Mouse (Mus musculus) bone marrow macrophage, adult 2 months (primary cell): ENCODE results near the gene Foxs1. TPM values are rescaled to one million over a fixed set of nuclear protein-coding genes. Genes with fewer than 3 reads are reported as not detected.

ENCODE experiments used
- H3K27ac ChIP-seq: 2 replicates; pipeline ENCODE4 v1.5.1; 2012; ENCODE audit warnings: low read depth, low read length; ENCODE audit not compliant: insufficient read depth
- H3K4me1 ChIP-seq: 2 replicates; pipeline ENCODE4 v1.6.1; 2012; ENCODE audit warnings: low read length; ENCODE audit not compliant: control insufficient read depth, insufficient read depth
- H3K4me3 ChIP-seq: 2 replicates; pipeline ENCODE4 v1.5.1; 2012; ENCODE audit warnings: mild to moderate bottlenecking, low read length, moderate library complexity; ENCODE audit not compliant: insufficient read depth
- CTCF ChIP-seq: IDR thresholded peaks from 2 replicates; pipeline ENCODE4 v1.5.1; 2012; ENCODE audit warnings: low read depth, mild to moderate bottlenecking, low read length, moderate library complexity
- POLR2A ChIP-seq: IDR thresholded peaks from 2 replicates; pipeline ENCODE4 v1.6.1; 2012; ENCODE audit warnings: mild to moderate bottlenecking, low read depth, low read length, borderline replicate concordance
- polyA plus RNA-seq: library from polyadenylated mRNA; stranded (reverse); fragments of >200 nt; gene quantifications from 2 replicates; pipeline ENCODE4 v1.2.4, GENCODE M21; 2012; ENCODE audit not compliant: missing spikeins, insufficient read depth, insufficient read length

The Foxs1 gene
- not detected in 2 replicates for polyA plus RNA-seq

DNA sequence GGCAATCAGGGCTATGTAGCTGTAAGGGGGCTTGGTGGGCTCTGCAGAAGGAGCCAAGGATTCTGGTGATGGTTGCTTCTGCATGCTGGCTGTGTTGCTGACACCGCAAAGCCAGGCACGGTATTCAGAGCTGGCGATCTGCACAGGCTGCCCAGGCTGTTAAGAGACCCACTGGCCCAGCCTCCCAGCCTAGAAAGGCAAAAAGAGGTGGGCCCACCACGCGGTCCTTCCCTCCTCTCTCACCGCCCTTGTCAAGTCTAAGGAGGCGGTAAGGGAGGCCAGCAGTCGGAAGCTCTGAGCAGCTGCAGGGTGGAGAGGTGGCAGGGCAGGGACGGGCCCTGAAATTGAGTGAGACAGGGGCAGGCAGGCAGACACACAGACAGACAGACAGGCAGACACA lies at the start of gene Foxs1:
Foxs1 (minus strand) TSS at position 161 of the 400 bp plus-strand sequence.
- Histone ChIP-seq H3K4me1 (peaks cover 34% of the 10 kb centered on the region), H3K4me3 (no peak within 1 kb of the TSS), H3K27ac (no peak within 1 kb of the TSS)
- TF ChIP-seq POLR2A, result no peak
- TF ChIP-seq CTCF, result no peak

DNA sequence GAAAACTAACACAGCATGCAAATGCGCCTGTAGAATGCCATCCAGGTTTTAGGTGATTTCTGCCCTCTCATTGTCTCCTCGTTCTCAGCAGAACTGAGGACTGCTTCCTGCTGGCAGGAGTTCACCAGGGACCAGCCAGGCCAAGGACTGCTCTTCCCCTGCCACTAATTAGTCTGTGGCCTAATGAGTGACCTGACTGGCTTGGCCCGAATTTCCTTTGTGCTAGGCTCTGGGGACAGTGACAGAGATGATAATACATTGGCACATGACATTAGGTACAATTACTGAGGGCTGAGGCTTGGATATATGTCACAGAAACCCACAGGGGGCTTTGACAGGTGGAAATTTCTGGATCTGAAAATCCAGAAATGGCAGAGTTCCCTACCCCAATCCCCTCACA lies 44.0 kb upstream of the Foxs1 start:
- H3K27ac ChIP-seq, result no peak overlapping the region
- TF ChIP-seq CTCF, result no peak
- no peak for TF ChIP-seq POLR2A
- H3K4me3 ChIP-seq, result no peak overlapping the region
- H3K4me1 ChIP-seq, result no peaks in the 10 kb centered on the region

DNA sequence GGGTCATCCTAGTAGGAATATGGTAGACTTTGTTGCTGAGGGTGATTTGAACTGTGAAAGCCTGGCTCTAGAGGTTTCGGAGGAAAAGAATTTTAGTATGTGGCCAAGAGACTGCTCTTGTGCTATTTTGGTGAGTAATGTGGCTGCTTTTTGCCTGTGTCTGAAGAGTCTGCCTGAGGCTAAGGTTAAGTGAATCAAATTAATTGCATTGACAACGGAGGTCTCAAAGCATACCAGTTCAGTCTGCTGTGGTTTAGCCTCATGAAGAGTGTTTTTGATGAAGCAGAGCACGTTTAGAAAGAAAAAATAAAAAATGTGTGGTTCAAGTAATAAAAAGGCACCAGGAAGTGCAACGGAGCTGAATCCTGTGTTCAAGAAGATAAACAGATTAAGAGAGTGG lies 32.5 kb upstream of the Foxs1 start:
- H3K4me1 ChIP-seq, result no peaks in the 10 kb centered on the region
- no peak for TF ChIP-seq CTCF
- no peak for TF ChIP-seq POLR2A
- H3K27ac ChIP-seq, result no peak overlapping the region
- H3K4me3 ChIP-seq, result no peak overlapping the region

DNA sequence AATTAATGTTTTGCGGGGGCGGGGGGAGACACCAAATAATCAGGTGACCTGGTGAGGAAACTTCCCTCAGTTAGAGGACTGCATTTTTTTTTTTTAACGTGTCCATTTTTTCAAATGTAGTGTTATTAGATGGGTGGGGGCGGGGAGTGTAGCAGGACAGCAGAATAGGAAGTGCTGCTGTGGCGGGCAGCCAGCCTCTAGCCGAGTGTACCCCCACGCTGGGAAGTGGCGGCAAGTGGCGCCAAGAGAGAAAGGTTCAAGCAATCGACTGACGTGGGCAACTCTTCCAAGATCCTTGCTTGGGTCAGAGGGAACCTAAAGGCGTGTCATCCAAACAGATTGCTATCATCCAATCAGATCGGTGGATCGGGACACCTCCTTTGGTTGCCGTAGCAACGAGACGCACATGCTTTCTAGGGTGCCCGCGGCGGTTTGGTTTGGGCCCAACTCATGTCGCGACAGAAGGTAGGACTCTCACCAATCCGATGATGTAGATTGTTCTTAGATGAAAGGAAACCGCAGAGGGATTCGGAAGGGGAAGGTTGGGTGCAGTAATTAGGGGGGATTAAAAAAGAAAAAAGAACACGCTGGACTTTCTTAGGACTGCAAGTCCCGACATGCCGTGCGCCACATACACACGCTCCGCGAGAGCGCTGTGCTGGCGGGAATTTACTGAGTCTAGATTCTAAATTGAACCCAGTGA lies 29.2 kb upstream of the Foxs1 start, which contains the start of gene Ttll9:
Ttll9 (plus strand) TSS at position 395 of the 703 bp plus-strand sequence.
- Histone ChIP-seq H3K4me1 (no peaks in the 10 kb centered on the region), H3K27ac (peak within 1 kb of the TSS; percentile 32; the same call in 1 of the 2 replicates), H3K4me3 (peak within 1 kb of the TSS; percentile 76)
- TF ChIP-seq POLR2A (no peak), CTCF (no peak)

DNA sequence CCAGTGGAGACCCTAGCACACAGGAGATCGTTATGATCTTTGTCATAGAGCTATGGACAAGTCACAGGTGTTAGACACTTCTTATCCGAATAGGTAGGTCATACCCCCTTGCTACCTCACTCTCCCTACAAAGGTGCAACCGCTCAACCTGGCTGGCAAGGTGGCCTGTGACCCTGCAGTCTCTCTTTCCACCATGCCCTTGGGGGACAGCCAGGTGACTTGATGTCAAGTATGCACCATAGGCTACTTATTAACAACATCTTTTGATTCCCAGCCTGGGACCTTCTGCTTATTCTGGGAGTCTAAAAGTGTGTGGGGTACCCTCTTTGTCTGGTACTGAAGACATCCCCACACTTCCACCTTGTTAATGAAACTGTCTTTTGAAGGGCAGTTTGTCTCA lies 25.1 kb upstream of the Foxs1 start:
- Histone ChIP-seq H3K4me1 (no peaks in the 10 kb centered on the region), H3K27ac (no peak overlapping the region), H3K4me3 (no peak overlapping the region)
- no peak for TF ChIP-seq POLR2A
- TF ChIP-seq CTCF, result no peak

DNA sequence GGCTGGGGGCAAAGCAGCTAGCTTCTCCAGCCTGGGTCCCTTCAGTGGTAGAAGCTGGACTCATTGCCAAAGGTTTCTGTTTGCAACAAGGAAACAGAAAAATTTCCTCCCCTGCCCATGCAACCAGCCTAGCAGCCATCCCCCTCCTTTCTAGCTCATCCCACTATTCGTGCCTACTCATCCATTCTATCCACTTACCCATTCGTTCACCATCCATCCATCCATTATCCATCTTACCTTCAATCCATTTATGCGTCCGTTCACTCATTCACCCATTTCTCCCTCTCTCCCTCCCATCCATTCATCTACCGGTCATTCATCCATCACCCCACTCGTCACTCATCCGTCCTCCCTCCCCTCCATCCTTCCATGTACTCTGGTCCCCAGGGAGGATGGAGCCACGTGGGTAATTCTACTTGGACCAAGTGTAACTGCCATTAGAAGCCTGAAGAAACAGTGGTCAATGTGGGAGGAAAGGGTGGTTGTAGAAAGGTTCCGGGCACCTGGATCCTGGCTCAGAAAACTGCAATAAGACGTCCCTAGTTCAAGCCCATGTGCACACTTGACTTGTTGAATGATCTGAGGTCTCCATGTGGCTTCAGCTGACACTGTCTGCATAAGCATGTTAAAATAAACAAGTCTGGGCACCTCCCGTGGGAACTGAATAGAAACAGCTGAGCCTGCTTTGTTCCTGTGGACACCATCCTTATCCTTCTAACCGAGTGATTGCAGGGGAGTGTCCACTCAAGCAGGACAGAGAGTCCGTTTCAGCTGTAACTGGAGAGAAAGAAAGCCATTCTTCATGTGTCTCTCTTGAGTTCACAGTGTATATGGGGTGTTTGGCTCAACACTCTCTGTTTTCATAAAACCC lies 19.1 kb upstream of the Foxs1 start:
- peak overlapping the region; percentile 54 for H3K4me3 ChIP-seq
- no peaks in the 10 kb centered on the region for H3K4me1 ChIP-seq
- TF ChIP-seq CTCF (no peak), POLR2A (no peak)
- no peak overlapping the region for H3K27ac ChIP-seq

DNA sequence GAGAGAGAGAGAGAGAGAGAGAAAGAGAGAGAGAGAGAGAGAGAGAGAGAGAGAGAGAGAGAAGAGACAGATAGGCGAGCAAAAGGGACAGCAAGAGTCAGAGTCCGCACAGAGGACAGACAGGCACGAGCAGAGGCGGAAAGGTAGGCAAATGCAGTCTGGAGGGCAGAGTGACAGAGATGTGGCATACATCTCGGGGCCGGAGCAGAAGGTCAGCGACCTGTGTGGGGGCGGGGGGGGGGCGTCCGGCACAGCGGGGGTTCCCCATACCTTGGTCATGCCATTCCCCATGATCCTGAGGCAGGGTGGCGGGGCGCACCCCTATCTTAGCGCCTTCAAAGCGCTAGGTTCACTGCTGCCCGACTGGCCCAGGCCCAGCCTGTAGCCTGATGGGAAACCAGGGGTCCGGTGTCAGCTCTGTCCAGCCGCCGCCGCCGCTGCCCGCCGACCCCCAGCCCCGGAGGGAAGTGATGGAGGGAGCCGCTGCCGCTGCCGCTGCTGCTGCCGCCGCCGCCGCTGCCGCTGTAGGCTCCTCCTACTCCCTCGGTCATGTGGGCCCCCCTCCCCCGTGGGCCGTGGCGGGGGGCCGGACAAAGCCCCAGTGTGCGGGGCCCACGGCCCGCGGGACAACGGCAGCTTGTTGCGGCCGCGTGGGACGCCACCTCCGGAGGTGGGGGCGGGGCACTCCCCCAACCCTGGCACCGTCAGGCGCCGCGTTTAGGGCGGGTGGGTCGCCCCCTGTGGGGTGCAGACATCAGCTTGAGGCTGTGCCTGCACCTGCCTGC lies 18.2 kb upstream of the Foxs1 start, which contains the start of gene Dusp15:
Dusp15 (minus strand) TSS at position 634 of the 785 bp plus-strand sequence.
- no peak within 1 kb of the TSS for H3K27ac ChIP-seq
- peak within 1 kb of the TSS; percentile 54 for H3K4me3 ChIP-seq
- H3K4me1 ChIP-seq, result no peaks in the 10 kb centered on the region
- no peak for TF ChIP-seq CTCF
- TF ChIP-seq POLR2A, result no peak

DNA sequence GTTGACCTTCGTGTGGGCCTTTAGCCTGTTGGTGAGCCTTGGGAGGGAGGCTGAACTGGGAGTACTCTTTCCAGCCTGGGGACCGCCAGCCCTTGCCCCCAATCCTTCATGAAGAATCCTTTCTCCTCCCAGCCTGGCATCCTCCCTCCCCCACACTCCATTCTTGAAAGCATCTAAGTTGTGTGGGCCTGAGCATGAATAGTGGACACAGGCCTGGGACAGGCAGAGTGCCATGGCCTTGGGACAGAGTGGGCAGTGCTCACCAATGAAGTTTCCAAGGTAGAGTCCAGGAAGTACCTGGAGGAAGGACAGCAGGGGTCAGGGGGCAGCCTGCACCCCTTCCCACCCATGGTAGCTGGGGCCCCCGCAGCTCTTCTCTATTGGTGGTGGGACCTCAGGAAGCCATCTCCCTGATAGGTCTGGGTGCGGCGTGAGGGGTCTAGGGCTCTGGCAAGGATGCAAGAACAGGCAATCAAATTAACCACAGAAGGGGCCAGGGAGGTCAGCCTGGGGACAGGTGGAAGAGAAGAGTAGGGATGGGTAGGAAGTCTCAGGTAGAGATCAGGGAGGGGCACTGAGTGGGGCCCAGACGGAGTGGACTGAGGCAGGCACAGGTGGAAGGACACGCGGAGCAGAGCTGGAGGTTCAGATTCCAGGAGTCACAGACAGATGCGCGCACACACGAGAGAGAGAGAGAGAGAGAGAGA lies 17.5 kb upstream of the Foxs1 start:
- Histone ChIP-seq H3K4me1 (no peaks in the 10 kb centered on the region), H3K4me3 (no peak overlapping the region), H3K27ac (no peak overlapping the region)
- TF ChIP-seq CTCF (no peak), POLR2A (no peak)

DNA sequence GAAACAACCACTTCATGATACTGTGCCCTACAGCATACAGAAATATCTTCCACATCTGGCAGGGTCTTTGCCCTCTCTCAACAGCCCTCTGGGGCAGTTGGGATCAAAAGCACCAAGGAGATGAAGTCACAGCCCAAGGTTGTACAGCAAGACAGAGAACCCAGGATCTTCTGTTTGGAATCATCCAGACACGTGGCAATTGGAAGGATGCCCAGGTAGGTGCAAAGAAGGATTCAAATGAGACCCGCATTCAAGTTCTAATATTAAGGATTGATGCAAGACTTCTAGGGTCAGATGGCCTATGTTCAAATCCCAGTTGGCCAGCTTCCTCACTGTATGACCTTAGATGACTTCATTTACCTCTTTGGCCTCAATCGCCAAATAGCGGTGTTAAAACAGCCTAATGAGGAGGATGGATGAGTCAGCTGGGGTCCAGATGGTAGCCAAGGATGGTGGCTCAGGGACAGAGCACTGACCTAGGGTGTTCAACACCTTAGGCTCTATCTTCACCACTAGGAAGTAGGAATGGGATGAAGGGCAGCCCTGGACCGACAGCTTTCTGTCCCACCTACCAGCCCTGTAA lies 15.5 kb upstream of the Foxs1 start:
- Histone ChIP-seq H3K27ac (no peak overlapping the region), H3K4me3 (no peak overlapping the region), H3K4me1 (no peaks in the 10 kb centered on the region)
- no peak for TF ChIP-seq POLR2A
- no peak for TF ChIP-seq CTCF
